Mouse (Mus musculus): ENCODE data around the gene Ctsk.
"Not testable (repeated sequence)": the region's sequence is repeated elsewhere in the genome, so short reads cannot be mapped to it uniquely, and the experiment has no call there.

Gene Ctsk

DNA sequence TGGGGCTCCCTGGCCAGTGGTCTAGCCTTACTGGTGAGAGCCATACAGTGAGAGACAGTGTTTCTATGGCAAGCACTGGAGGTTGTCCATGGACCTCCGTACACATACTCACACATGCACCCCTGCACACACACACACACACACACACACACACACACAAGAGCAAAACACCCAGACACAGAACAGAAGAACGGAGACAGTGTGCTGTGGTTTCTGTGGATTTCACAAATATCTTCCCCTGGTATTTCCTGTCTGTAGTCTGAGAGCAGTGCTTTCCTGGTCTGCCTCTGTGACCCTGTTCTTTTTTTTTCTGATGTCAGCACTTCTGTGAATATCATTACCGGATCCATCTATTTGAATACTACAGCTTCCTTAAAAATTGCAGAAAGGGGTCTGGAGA, 24.6 kb downstream of the Ctsk start:
- peak; percentile 42 to 63 for DNase-seq (ENCODE audit: low read depth in 2 of 2, low spot score in 2 of 2)

DNA sequence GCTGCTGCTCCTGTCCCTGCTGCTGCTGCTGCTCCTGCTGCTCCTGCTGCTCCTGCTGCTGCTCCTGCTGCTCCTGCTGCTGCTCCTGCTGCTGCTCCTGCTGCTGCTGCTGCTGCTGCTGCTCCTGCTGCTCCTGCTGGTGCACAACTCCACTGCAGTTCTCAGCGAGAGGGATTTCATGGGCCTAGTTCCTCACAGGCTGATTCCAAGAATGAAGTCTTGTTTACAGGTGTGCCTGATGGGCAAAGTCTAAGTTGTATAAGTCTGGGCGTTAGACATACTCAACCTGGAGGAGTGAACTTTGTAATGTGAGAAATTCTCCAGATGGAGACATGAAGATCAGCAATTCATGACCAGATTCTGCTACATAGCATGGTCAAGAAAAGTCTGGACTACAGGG, 25.6 kb downstream of the Ctsk start:
- no peak for DNase-seq (ENCODE audit: low read depth in 2 of 2, low spot score in 2 of 2)

- no peak for DNase-seq (ENCODE audit: low read depth in 2 of 2, low spot score in 2 of 2)
Measured at GRCm38 (mm10) chr3:95526111-95526510, 27.1 kb downstream of the Ctsk start.

DNA sequence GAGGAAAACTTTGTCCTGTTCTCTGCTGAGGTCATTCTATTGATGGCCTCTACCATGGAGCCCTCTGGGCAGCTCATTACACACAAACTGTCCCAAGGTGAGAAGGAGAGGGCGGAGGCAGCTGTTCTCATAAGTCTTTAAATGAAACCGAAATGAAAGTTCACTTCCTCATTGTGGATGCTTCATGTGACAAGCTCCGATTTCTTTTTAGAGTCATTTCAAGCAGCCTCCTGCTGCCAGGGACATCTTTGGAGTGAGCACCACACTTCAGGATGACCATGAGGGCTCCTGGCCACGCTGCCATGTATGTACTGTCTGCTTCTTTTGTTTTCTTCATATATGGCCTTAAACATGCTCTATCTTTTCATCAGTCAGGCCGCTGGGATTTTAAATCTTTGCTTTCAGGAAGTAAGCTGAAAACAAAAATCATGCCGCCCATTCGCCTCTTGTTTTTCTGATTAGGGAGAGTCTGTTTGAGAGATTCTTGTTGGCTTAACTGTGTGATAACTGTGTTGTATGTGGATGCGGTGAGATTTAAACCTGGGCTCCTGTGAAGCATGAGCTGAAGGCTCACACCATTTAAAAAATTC, 27.7 kb downstream of the Ctsk start, which contains the start of gene Ctss:
Gene Ctss, plus strand, starts transcription at position 165 of the 590 bp plus-strand sequence.
- peak; percentile 21 to 31 for DNase-seq (ENCODE audit: low read depth in 2 of 2, low spot score in 2 of 2)

- no peak for DNase-seq (ENCODE audit: low read depth in 2 of 2, low spot score in 2 of 2)
Measured at GRCm38 (mm10) chr3:95529814-95530213, 30.8 kb downstream of the Ctsk start.

DNA sequence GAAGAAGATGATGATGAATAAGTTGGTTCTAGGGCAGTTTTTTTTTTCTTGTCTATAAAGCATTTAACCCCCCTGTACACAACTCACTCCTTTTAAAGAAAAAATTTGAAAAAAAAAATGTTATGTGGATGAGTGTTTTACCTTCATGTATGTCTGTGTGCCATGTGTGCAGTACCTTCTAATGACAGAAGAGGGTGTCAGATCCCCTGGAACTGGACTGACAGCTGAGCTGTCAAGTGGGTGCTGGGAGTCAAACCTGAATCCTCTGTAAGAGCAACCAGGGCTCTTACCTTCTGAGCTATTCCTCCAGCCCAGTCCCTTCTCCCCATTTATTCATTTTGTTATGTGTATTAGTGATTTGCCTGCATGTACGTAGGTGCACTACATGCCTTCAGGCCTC, 32.0 kb downstream of the Ctsk start:
- DNase-seq (ENCODE audit: low read depth in 2 of 2, low spot score in 2 of 2): no peak

DNA sequence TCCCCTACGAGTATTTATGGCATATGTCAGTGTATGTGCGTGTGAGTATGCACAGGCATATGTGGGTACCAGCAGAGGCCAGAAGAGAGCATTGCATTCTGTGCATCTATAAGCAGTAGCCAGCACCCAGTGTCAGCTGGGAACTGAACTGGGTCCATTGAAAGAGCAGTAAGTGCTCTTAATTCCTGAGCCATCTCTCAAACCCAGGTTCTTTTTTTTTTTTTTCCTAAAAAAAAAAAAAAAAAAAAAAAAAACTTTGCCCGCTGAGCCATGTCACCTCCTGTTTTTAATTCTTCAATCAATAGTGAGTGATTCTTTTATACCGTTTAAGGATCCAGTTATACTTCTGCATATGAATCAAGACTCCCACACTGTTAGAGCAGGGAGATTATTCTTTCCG, 34.3 kb downstream of the Ctsk start:
- DNase-seq (ENCODE audit: low read depth in 2 of 2, low spot score in 2 of 2): no peak

- DNase-seq (ENCODE audit: low read depth in 2 of 2, low spot score in 2 of 2): no peak
Measured at GRCm38 (mm10) chr3:95534927-95535326, 35.9 kb downstream of the Ctsk start.

DNA sequence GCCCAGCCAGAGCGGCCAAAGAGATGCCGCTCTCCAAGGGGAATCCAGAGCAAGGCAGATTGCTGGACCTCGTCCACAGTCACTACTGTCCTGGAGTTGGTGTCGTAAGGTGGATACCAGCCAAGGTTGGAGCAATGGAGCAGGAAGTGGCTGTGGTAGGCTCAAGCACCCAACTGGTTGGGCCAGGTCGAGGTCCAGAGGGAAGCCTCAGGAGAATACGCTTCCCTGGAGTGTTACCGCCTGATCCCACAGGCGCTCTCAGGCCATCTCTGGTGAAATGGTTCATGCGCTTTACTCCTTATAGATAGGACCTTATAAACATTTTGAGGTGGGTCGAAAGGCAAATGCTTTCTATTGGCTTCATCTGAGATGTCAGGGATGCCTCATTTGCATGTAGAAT, 39.9 kb downstream of the Ctsk start:
- no peak for DNase-seq (ENCODE audit: low read depth in 2 of 2, low spot score in 2 of 2)

- no peak for DNase-seq (ENCODE audit: low read depth in 2 of 2, low spot score in 2 of 2)
Measured at GRCm38 (mm10) chr3:95539837-95540236, 40.8 kb downstream of the Ctsk start.

DNA sequence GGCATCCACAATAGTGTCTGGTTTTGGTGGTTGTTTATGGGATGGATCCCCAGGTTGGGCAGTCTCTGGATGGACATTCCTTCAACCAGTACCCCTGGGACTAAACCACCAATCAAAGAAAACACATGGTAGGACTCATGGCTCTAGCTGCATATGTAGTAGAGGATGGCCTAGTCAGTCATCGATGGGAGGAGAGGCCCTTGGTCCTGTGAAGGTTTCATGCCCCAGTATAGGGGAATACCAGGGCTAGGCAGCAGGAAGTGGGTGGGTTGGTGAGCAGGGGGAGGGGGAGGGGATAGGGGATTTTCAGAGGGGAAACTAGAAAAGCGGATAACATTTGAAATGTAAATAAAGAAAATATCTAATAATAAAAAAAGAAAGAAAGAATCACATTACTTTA, 42.1 kb downstream of the Ctsk start:
- not testable (repeated sequence) for DNase-seq (ENCODE audit: low read depth in 2 of 2, low spot score in 2 of 2)

- DNase-seq (ENCODE audit: low read depth in 2 of 2, low spot score in 2 of 2): no peak
Measured at GRCm38 (mm10) chr3:95542171-95542570, 43.1 kb downstream of the Ctsk start.

DNA sequence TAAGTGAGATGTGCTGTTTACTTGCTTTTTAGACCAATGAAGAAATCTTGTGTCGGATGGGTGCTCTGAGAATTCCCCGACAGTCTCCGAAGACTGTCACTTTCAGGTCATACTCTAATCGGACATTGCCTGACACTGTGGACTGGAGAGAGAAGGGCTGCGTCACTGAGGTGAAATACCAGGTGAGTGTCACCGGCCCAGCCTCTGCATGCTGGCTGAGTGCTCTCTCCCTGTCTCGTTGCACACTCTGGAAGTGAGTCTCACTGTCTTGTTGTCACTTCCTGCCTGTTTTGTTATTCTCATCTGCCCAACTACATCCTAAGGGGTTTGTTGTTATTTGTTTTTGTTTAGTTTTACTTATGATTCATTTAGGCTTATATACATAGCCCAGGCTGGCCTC, 43.9 kb downstream of the Ctsk start:
- no peak for DNase-seq (ENCODE audit: low read depth in 2 of 2, low spot score in 2 of 2)

DNA sequence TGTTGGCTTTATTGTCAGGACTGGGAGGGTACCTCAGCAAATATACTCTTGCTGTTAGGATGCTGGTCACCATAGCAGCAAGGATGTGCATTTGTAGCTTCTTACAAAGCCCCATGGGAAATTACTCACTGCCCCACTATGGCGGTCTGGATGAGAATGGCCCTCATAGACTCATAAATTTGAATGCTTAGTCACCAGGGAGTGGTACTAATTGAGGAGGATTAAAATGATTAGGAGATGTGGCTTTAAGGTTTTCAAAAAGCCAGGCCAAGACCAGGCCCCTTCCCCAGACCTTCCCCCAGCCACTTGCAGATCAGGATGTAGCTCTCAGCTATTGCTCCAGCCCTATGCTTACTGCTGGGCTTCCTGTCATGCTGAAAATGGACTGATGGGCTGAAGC, 51.1 kb downstream of the Ctsk start:
- DNase-seq (ENCODE audit: low read depth in 2 of 2, low spot score in 2 of 2): no peak

GRCm38 (mm10) chr3:95553986-95554385, 54.9 kb downstream of the Ctsk start:
- no peak for DNase-seq (ENCODE audit: low read depth in 2 of 2, low spot score in 2 of 2)
